Mouse (Mus musculus): Measurements from ENCODE around the gene Lmcd1.
A peak's percentile ranks its signal among the peaks of the same experiment; 100 is the strongest.
"Not testable (repeated sequence)": the region's sequence is repeated elsewhere in the genome, so short reads cannot be mapped to it uniquely, and the experiment has no call there.

Gene Lmcd1

DNA sequence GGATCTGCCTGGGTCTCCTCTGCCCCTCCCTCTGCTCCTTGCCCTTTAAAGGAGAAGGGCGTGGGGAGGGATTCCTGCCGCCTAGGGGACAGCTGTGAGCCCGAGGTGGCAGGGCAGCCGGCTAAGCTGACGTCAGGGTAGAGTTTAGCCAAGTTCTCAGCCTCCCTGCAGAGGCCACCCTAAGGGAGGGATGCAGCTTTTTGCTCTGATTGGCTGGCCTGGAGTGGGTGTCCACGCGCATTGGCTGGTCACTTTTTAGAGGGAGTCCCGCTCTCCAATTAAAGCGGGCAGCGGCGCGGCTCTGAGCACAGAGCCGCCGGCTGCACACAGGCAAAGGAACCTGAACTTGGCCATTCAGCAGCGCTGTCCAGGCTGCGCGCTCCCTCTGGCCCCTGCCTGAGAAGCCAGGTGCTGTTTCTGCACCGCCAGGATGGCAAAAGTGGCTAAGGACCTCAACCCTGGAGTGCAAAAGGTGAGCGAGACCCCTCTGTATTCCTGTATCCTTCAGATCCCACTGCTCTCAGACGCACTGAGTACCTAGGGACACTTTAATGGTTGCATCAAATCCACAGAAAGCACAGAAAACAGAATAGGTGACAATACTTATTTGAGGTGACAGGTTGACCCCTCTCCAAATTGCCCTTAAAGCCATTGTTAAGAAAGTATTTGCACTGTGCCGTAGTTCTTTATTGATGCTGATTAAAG lies at the start of gene Lmcd1:
Gene Lmcd1, plus strand, starts transcription at position 258 of the 705 bp plus-strand sequence.
- peak; percentile 95 for DNase-seq

DNA sequence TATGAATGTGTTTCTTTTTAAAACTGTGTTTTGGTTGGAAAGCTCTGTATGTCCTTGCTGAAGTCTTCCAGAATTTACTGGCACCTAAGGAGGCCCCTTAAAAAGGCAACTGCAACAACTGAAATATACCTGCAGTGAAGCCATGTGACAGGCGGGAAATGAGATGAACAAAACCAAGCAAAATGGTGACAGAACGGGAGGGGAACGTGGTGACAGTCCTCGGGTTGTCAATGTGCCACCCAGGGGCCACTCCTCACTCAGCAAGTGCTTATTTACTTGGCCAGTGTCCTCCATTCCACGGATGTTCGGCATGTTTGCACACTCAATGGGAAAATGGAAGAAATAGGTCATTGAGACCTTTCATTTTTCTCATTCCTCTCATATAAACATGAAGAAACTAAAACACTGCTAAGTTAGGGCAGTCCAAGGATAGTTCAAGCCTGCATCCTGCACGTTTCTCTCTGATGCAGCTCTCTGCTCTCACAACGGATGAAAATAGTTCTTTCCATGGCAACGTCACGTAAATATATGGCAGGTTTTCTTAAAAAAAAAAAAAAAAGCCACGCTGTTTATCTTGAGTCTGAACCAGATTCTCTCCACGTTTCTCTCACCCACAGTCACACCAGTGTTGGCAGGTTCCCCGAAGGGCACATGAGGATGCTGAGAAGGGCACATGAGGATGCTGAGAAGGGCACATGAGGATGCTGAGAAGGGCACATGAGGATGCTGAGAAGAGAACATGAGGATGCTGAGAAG lies 49.5 kb upstream of the Lmcd1 start:
- DNase-seq, result no peak

DNA sequence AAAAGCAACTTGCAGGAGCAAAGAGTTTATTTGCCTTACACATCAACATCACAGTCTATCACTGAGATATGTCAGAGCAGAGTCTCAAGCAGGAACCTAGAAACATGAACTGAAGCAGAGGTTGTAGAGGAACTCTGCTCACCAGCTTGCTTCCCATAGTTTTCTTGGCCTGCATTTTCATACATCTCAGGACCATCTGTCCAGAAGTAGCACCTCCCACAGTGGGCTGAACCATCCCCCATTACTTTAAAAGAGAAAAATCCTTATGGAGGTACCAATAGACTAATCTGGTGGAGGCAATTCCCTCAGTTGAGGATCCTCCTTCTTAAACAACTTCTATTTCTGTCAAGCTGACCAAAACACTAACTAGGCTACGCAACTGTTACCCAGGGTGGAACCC lies 36.8 kb upstream of the Lmcd1 start:
- no peak for DNase-seq

DNA sequence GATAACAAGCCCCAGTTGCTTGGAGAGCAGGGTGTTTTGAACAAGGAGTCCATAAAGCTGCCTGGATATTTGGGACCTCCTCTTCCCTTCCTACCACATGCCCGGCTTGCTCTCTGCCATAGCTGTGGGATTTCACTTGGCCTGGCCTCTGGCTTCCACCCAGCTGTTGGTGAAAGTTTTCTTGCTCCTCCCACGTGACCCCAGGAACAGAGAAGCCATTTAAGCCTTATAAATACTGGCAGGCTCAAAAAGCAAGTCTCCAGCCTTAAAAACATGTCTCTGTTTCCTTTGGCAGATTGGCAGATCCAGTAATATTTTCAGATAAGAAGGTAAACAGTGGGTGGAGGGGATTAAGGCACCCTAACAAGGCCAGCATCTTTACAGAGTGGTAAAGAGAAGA lies 31.3 kb upstream of the Lmcd1 start:
- DNase-seq, result peak; percentile 55

DNA sequence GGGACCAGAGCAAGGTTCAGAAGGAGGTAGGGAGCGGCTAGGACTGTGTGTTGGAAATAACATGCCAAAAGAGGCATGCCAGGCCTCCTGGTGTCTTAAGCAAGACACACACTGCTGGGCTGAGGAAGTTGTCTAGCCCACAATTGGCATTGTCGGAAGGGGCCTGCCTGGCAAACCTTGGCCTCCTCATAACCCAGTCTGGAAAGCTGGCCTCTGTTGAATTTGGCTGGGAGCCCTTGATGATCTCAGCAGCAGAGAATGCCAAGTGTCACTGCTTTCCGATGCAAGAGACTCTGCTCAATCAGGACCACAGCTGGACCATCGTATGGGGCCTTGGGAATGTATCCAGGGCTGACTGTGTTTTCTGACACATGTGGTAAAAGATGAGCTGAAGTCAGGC lies 27.9 kb upstream of the Lmcd1 start:
- peak; percentile 95 for DNase-seq

DNA sequence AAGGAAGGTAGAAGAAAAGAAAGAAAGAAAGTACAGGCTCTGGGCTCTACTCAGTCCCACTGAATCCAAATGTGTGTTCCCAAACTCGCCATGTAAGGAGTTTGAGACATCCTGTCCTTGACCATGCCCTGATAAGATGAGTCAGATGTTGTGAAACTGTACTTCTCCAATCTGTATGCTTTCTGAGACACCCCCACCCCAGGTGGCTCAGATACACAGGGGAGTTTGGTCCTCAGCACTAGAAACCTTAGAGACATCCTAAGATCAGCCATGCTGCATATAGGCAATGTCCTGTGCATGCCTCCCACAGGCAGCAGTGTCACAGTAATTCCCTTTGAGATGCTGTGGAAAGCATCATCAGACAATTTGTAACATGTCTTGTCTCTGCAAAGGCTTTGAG lies 26.9 kb upstream of the Lmcd1 start:
- DNase-seq, result no peak

DNA sequence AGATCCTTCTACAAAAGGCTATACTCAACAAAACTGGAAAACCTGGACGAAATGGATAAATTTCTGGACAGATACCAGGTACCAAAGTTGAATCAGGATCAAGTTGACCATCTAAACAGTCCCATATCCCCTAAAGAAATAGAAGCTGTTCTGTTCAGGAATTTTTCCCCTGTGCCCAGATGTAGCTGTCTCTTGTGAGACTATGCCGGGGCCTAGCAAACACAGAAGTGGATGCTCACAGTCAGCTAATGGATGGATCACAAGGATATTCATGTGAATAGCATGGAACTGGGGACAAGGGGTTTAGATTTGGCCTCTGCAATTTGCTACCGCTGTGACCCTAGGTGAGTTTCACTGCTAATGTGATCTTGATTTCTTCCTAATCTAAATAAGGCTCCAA lies 19.6 kb upstream of the Lmcd1 start:
- DNase-seq, result not testable (repeated sequence)

DNA sequence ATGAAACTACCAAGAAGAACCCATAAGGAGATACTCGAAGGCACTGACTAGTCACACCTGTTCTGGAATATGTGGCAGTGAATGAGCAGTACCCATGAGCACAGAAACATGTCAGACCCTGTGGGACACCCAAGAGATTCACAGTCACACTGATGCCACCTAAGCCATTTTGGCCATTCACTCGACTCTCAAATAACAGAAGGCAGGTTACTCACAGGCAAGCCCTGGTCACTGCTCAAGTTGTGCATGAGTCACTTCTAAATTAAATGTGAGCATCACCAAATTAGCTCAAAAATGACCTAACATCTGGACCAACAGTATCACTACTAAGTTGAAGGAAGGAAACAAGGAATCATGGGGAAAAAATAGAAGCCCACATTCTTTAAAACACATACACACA lies 18.6 kb upstream of the Lmcd1 start:
- DNase-seq, result no peak

DNA sequence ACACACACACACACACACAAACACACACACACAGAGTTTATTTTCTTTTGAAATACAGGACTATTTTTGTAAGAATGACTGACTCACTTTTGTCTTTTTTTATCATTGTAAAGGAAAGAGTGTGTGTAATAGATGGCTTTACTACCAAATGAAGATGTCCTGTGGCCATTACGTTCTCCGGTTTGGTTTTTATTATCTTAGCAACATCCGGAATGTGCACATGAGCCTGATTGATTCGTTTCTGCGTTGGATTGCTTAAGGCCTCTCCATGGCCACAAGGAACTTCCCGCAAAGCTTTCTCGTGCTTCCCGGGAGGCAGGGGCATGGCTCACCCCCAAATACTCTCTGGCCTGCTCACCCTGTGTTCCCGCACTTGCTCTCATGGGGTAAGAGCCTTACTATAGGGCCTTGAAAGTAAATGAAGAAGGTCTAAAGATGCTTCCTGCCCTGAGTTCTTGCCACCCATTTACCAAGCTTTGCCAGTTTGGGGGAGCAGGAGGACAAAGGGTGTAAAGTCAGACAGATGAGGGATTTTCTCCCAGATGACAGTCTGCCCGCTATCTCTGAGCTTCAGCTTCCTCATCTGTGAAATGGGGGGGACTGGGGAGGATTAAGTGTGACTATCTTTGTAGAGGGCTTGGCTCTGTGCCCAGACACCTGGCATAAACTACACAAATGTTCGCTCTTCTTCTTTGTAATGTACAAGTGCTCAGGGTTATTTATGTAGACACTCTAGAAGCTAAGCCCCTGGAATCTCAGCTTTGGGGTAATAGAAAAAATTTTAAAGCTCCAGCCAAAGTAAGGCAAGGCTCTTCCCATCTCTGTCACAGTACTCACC lies 18.0 kb upstream of the Lmcd1 start:
- DNase-seq, result peak; percentile 29

DNA sequence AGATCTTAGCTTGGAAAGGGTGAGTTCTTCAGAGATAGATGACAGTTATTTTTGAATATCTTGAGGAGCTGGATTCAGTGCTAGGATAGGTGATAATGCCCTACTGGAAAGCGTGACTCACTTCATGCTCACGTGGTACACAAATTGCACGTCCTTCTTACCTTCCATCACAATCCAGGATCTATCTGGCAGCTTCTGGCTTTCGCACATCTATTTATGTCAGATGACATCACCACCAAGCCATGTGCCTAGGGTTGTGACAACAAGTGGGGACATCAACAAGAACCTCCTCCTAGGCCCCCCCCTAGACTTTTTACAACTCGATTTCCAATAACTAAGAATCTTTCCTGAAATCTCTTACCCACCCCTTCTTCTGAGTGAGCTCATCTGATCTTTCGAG lies 17.0 kb upstream of the Lmcd1 start:
- DNase-seq, result no peak

DNA sequence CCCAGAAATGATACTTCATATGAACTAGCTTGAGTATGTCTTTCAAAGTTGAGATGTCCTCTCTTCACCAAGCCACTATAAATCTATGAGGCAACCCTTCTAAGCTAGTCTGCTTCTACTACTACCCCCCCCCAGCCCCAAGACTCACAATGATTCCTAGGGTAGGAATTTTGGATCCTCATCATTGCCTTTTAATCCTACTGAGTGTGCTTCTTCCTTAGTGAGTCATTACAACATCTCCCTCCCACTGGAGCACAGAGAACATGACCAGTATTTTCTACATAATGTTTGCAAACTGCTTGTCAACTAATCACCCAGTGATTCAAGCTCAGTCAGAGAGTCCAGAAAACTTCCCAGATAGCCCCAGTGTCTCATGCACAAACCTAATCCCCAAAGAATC lies 12.5 kb upstream of the Lmcd1 start:
- no peak for DNase-seq

DNA sequence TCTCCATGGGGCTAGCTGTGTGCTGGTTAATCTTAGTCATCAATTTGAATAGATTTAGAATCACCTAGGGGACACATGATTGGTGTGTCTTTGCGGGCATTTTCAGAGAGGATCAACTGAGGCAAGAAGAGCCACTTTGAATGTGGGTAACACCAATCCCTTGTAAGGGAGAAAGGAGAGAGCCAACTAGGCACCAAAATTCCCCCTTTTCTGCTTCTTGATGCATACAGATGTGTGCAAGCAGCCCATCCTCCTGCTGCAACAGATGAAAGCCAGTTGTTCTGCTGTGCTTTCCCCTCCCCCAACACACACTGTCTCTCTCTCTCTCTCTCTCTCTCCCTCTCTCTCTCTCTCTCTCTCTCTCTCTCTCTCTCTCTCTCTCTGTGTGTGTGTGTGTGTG lies 9.2 kb upstream of the Lmcd1 start:
- DNase-seq, result no peak

DNA sequence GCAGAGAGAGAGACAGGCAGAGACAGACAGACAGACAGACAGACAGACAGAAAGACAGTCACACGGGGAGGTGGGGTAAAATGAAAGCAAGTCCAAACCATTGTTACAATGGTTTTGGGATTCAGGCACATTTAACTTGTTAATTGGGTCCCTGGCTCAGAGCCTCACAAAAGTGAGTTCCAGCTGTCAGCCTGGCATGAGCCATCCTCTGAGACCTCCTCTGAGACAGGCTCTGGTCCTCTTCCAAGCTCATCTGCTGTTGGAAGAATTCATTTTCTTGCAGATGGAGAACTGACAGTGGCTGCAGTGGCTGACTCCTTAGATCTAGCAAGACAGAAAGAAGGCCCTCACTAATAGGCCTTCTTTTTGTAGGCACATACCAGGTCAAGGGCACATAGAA lies 6.9 kb upstream of the Lmcd1 start:
- peak; percentile 70 for DNase-seq

DNA sequence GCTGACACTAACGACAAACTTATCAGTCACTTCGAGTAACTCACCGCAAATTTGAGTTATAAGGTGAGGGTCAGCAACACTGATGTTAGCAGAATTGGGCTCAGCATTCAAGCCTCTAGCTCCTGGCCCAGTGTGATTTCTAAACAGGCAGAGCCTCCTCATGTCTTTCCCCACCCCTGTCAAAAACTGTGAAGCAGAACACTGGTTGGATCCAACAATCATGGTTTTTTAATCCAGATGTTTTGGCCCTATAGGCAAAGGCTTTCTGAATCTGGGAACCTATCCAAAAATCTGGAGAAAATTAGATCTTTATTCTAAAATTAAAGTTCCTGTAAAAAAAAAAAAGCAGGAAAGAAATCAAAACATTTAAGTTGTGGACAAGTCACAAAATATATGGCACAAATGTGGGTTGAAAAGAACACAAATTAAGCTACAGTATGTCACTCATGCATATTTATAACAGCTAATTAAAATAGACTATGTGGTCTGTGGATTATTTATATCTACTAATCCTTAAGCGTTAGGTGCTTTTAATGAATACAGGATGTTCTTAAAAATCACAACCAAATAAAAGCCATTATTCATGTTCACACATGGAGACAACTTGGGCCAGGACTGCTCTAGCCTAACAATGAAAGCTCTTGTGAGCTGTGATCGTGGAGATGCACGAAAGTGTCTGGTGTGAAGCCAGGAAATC lies 5.7 kb upstream of the Lmcd1 start:
- DNase-seq, result no peak

DNA sequence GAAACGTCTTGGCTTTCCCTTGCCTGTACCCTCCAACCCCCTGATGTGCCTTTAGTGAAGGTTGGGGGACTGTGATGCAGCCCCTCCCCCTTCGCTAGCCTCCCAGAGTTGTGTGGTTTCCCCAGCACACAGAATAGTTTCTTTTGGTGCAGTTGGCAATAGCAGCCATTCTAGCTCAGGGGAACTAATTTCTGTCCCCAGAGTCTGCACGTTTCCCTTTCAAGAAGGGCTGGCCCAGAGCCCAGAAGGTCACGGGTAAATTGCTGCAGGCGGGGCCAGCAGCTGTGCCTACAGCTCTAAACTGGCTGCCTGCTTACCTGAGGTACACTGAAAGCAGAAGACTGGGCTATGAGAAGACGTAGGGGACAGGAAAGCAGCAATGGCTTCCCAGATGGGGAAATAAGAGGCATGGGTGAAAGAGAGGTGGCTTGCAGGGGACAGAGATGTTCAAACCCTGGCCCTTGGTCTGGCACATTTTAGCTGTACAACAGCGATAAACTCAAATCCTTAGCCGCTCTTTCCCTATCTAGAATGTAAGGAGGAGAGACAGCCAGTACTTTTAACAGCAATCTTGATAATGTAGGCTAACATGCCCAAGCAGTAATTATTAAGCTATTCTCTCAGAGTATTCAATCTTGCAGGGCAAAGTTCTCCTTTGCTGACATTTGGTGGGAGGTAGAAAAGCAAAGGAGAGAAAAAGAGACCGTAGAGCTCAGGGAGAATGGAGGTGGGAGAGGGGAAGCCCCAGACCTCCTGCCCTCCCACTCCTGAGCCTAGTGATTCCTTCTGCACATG lies 900 bp downstream of the Lmcd1 start:
- DNase-seq, result peak; percentile 85

DNA sequence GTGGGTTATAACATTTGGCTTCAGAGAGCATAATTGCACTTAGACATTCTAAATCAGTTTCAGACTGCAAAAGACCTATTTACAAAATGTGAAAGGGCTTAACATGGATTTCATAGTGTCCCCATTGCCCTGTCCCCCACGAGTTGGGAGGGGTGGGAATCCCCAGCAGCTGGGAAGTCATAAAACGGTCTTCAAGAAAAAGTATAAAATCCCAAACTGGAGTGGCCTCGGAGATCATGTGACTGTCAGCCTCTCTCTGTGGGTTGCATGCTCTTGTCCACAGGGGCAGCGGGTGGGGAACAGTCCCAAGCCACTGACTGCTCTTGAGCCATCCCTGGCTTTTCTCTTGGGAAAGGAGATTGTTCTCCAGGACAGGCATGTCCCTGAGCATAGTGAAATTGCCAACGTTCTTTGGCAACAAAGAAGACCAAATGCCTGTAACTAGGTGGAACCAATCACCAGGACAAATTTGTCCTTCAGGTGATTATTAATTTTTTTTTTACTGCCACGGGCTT lies 2.2 kb downstream of the Lmcd1 start:
- DNase-seq, result peak; percentile 22

DNA sequence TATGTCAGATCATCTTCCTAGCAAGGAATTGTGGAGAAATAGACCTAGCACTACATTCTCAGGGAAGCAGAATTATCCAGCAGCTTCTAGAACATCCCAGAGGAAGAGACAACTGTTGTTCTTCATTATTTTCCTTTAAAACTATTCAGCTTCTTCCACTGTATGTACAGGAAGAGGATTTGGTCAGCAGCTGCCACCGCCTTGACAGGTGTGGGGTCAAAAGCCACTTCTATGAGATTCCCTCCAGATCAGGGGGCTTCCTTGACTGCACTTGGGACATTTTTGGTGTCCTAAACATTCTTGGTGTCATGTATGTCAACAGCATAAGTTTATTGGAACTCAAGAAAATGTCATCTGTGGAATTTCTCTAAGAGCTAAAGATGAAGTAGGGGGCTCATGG lies 5.2 kb downstream of the Lmcd1 start:
- DNase-seq, result no peak

DNA sequence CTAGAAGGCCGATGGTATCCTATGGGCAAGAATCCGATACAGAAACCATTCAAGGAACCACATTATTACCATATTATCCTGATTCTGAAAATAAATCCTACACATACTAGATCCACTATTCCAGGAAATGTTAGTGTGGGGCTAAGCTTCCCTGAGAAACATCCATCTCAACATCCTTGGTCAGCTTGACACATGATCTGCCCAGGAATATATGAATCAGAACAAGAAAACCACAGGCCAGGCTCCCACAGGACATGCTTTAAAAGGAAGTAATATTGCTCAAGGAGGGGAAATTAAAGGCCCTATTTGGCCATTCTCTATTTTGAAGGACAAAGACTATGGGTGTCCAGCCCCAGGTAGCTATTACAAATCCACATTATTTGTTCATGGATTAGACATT lies 6.6 kb downstream of the Lmcd1 start:
- DNase-seq, result no peak

DNA sequence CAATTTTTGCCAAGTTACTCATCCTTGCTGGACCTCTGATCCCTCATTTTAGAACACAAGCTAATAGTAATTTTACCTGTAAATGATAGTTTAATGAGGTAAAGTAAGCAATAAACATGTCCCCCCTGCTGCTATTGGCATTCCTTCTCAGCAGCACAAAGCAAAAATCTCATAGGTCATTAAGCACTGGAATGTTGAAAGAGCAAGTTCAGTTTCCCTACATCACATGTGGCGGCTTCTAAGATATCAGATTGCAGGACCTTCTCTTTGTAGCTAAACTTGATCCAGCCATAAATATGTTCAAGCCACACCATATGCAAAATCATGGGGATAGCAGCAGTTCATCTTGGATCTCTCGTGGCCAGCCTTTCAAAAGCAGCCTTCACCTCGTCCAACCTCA lies 7.4 kb downstream of the Lmcd1 start:
- no peak for DNase-seq

DNA sequence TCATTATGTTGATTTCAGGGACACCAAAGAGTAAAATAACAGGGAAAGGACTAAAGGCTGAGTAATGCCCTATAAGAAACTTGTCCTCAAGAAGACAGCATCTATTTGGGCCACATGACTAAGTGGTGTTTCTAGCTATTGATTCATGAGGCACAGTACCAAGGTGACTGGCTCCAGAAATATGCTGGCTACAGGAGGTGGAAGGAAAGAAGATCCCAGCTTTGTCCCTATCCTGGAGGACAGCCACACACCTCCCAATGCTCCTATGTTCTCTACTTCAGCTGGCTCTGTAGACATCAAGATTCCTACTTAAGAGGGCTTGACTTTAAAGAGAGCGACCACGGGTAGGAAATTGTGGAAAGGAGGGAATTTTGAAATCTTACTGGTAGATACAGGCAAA lies 8.4 kb downstream of the Lmcd1 start:
- no peak for DNase-seq

DNA sequence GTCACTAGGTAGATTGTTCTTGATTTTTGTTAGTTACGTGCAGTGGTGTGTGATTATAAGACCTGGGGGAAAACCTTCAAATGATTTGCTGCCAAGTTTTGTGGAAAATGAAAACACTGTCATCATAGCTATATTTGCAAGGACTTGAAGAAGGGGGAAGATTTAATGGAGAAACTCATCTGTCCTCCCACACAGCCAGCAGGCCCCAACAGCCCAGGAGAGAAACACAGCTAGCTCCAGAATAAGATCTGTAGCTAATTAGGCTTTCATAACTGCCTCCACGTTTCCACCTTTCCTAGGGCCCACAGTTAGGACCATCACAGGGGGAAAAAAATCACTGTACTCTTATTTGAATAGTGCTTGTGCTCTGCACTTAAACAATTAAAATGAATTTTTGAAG lies 10.5 kb downstream of the Lmcd1 start:
- DNase-seq, result no peak

DNA sequence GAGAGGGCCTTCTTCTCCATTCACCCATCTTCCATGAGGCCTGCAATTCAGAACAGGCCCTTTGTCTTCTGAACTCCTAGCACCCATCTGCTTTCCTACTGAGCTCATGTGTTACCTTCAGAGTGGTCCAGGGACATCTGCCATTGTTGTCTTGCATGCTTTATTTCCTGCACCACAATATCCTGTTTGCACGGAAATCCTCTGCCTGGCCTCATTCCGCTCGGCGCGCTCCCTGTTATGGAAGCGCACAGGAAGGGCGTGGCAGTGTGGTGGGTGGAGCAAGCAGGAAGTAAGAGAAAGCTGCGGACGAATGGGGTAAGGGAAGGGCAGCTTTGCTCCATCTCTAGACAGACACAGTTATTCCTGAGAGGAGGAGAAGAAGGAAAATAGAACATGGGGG lies 14.1 kb downstream of the Lmcd1 start:
- peak; percentile 78 for DNase-seq

Measured in lung, postnatal 10 days (tissue).